Comparison of ENCODE assay signal across 8 mouse cellular contexts in genomic region chr2:70562011-70562491, GRCm38 (mm10). TPM values are rescaled to one million over a fixed set of nuclear protein-coding genes. Genes with fewer than 3 reads are reported as not detected.
DNase-seq lines count a peak whose midpoint lies in the region; ATAC-seq and TF ChIP-seq lines count a peak whose summit lies in the region.

No protein-coding gene starts in this region.

- under 1% methylated on average over 42 of the region's 42 CpGs for WGBS in heart, embryonic 15.5 days
- under 1% methylated on average over 41 of the region's 42 CpGs for WGBS in forebrain, embryonic 11.5 days
- 2% methylated on average over 40 of the region's 42 CpGs for WGBS in liver, postnatal 0 days (ENCODE audit: insufficient replicate concordance)

- H3K36me3 ChIP-seq in heart, embryonic 15.5 days = no peaks in the 10 kb centered on the region
- H3K36me3 ChIP-seq in forebrain, embryonic 11.5 days (ENCODE audit: control insufficient read depth, insufficient read depth, low read length) = no peaks in the 10 kb centered on the region
- no peaks in the 10 kb centered on the region for H3K36me3 ChIP-seq in liver, postnatal 0 days (replicated peaks; ENCODE audit: insufficient read depth, low read length)

- peak overlapping the region; percentile 59 for H3K4me2 ChIP-seq in heart, embryonic 15.5 days
- peak overlapping the region; percentile 49 for H3K4me2 ChIP-seq in forebrain, embryonic 11.5 days (ENCODE audit: low read depth, low read length, severe bottlenecking)
- H3K4me2 ChIP-seq in liver, postnatal 0 days (ENCODE audit: low read depth, low read length) = 0 out of 2 replicates have a peak overlapping the region, but pooled peaks have one; percentile 2

- H3K4me3 ChIP-seq in heart, embryonic 15.5 days = peak overlapping the region; percentile 34
- peak overlapping the region; percentile 35 for H3K4me3 ChIP-seq in forebrain, embryonic 11.5 days (ENCODE audit: low read depth, low read length)
- no peak overlapping the region for H3K4me3 ChIP-seq in liver, postnatal 0 days (ENCODE audit: low read depth, low read length)

- TF ChIP-seq CTCF in liver, postnatal 0 days (IDR thresholded peaks at IDR 0.05; ENCODE audit: low read depth) = no peak

- TF ChIP-seq EP300 in liver, postnatal 0 days (IDR thresholded peaks at IDR 0.05; ENCODE audit: low read depth) = no peak

- H3K9me3 ChIP-seq in heart, embryonic 15.5 days (replicated peaks) = no peaks in the 10 kb centered on the region
- H3K9me3 ChIP-seq in forebrain, embryonic 11.5 days (ENCODE audit: control insufficient read depth, low read length) = no peaks in the 10 kb centered on the region
- no peaks in the 10 kb centered on the region for H3K9me3 ChIP-seq in liver, postnatal 0 days (ENCODE audit: low read length)

- ATAC-seq in heart, embryonic 15.5 days (replicated peaks; ENCODE audit: insufficient number of reproducible peaks, insufficient read depth, low FRiP score, low read depth) = no peak
- ATAC-seq in forebrain, embryonic 11.5 days (replicated peaks; ENCODE audit: low FRiP score) = peak; percentile 10; the same call in 1 of the 2 replicates
- ATAC-seq in liver, postnatal 0 days = no peak

- H3K4me1 ChIP-seq in heart, embryonic 15.5 days (replicated peaks) = peaks cover 52% of the 10 kb centered on the region
- peaks cover 38% of the 10 kb centered on the region for H3K4me1 ChIP-seq in forebrain, embryonic 11.5 days (replicated peaks; ENCODE audit: control insufficient read depth, insufficient read depth, low read length)
- H3K4me1 ChIP-seq in liver, postnatal 0 days (ENCODE audit: insufficient read depth) = no peaks in the 10 kb centered on the region

- no peak overlapping the region for H3K9ac ChIP-seq in heart, embryonic 15.5 days
- H3K9ac ChIP-seq in forebrain, embryonic 11.5 days (ENCODE audit: low read length) = peak overlapping the region; percentile 43
- no peak overlapping the region for H3K9ac ChIP-seq in liver, postnatal 0 days (replicated peaks)

- no peak overlapping the region for H3K27ac ChIP-seq in heart, embryonic 15.5 days
- 0 out of 2 replicates have a peak overlapping the region, but pooled peaks have one; percentile 2 for H3K27ac ChIP-seq in forebrain, embryonic 11.5 days (ENCODE audit: low read depth, low read length)
- no peak overlapping the region for H3K27ac ChIP-seq in liver, postnatal 0 days (ENCODE audit: low read depth)

- peaks cover 92% of the 10 kb centered on the region for H3K27me3 ChIP-seq in heart, embryonic 15.5 days
- H3K27me3 ChIP-seq in forebrain, embryonic 11.5 days (ENCODE audit: control insufficient read depth, insufficient read depth, low read length) = peaks cover 82% of the 10 kb centered on the region
- H3K27me3 ChIP-seq in liver, postnatal 0 days (ENCODE audit: insufficient read depth, low read length) = peaks cover 84% of the 10 kb centered on the region

- DNase-seq in heart, adult 18-20 months = no peak
- peak; percentile 25 for DNase-seq in Muller cell, postnatal 12 days (ENCODE audit: inconsistent ontology term)
- peak; percentile 71 for DNase-seq in forebrain, embryonic 11.5 days (ENCODE audit: low spot score)
- DNase-seq in liver, postnatal 0 days = no peak
- no peak for DNase-seq in urinary bladder, postnatal 14 days (ENCODE audit: low spot score)
- DNase-seq in frontal cortex, adult 2 months (ENCODE audit: extremely low spot score in 1 of 2, low spot score in 1 of 2) = no peak
- DNase-seq in testis, postnatal 10 days (ENCODE audit: low spot score) = no peak

RNA-seq across cellular contexts. Expression of gene Gad1, which starts 9.2 kb away (rescaled TPM):
- polyA plus RNA-seq in heart, embryonic 15.5 days (2015; fragmentation: Nextera tagmentation; extraction: Ambion mirVana) = 0.20 and 0.32 TPM in 2 replicates
- total RNA-seq in heart, adult 18-20 months (2021) = under 1 TPM in 1 of 2 experiments, not detected in 1; 0.17 TPM
- 14.2 and 17.2 TPM in 2 replicates for polyA plus RNA-seq in forebrain, embryonic 11.5 days (2014; fragmentation: Nextera tagmentation; extraction: Ambion mirVana)
- 0.04 TPM in 1 of 2 replicates, not detected in the other for polyA plus RNA-seq in liver, postnatal 0 days (2015; fragmentation: Nextera tagmentation; extraction: Ambion mirVana)
- polyA plus RNA-seq in frontal cortex, adult 2 months (2012; rRNA removed) = 891 and 1,276 TPM in 2 replicates

RNA-seq across cellular contexts. Expression of gene Erich2, which starts 53.4 kb away (rescaled TPM):
- 0.66 and 1.3 TPM in 2 replicates for polyA plus RNA-seq in heart, embryonic 15.5 days (2015; fragmentation: Nextera tagmentation; extraction: Ambion mirVana)
- total RNA-seq in heart, adult 18-20 months (2021) = 1 to 10 TPM in 1 of 2 experiments, not detected in 1; 1.3 TPM
- 0.79 and 0.80 TPM in 2 replicates for polyA plus RNA-seq in forebrain, embryonic 11.5 days (2014; fragmentation: Nextera tagmentation; extraction: Ambion mirVana)
- polyA plus RNA-seq in liver, postnatal 0 days (2015; fragmentation: Nextera tagmentation; extraction: Ambion mirVana) = not detected in 2 replicates
- polyA plus RNA-seq in frontal cortex, adult 2 months (2012; rRNA removed) = 0.94 and 1.0 TPM in 2 replicates

Comparison
In these comparisons a context has a peak if more than half of its experiments do, and no peak if none do; other contexts are left out.
1. H3K4me2 ChIP-seq: peak in every context shown above with its lines; median percentile 59 in heart, embryonic 15.5 days; 49 in forebrain, embryonic 11.5 days; 2 in liver, postnatal 0 days.
2. DNase-seq: peak in Muller cell, postnatal 12 days (single experiment) and forebrain, embryonic 11.5 days (single experiment); none in heart, adult 18-20 months (0 of 2), liver, postnatal 0 days (single experiment), urinary bladder, postnatal 14 days (single experiment), frontal cortex, adult 2 months (0 of 2) and testis, postnatal 10 days (single experiment).
3. RNA of gene Gad1, which starts 9.2 kb away (polyA plus RNA-seq): 891 to 1,276 TPM in frontal cortex, adult 2 months; 14.2 to 17.2 TPM in forebrain, embryonic 11.5 days, 0.20 to 0.32 TPM in heart, embryonic 15.5 days and 0.04 TPM in liver, postnatal 0 days; every median in the first group is over 10 times any median in the second.